ENCODE assay signal across 20 mouse cellular contexts in the genomic region with DNA sequence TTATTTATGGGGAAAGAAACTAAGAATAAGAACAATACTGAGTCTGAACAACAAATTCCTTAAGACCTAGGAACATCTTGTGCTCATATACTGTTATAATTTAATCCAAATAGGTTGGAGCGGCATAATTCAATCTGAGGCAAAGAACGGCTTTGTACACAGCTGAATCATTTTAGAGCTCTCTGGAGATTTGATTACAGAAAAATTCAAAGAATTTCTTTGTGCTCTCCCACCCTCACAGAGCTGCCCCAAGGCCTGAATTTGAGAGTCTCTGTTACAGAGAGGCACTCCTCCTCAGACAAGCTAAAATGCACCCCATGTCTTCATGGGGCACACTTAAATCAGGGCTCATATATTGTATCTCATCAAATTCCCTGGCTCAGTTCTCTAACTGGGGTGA.
DNase-seq lines count a peak whose midpoint lies in the region; ATAC-seq lines count a peak whose summit lies in the region.
"Had no signal": no experiment of that assay in that cellular context is flagged by ENCODE, and none has a peak within 500 bp of the region (broad histone marks: within the 10 kb centered on the region; RNA-seq: fewer than 3 reads in every experiment).

No protein-coding gene starts in this region.

- H3K36me3 ChIP-seq in heart, embryonic 13.5 days: no peaks in the 10 kb centered on the region
- no peaks in the 10 kb centered on the region for H3K36me3 ChIP-seq in embryonic facial prominence, embryonic 10.5 days (replicated peaks)
- no peaks in the 10 kb centered on the region for H3K36me3 ChIP-seq in embryonic facial prominence, embryonic 13.5 days
- H3K36me3 ChIP-seq: heart, embryonic 15.5 days; hindbrain, embryonic 13.5 days; intestine, embryonic 15.5 days; limb, embryonic 13.5 days; liver, embryonic 15.5 days; midbrain, embryonic 12.5 days had no signal

- H3K9ac ChIP-seq in heart, embryonic 13.5 days: no peak overlapping the region
- no peak overlapping the region for H3K9ac ChIP-seq in embryonic facial prominence, embryonic 13.5 days
- H3K9ac ChIP-seq: heart, embryonic 15.5 days; hindbrain, embryonic 13.5 days; intestine, embryonic 15.5 days; limb, embryonic 13.5 days; liver, embryonic 15.5 days; midbrain, embryonic 12.5 days had no signal

- WGBS in heart, embryonic 13.5 days: 19% methylated on average over 2 of the region's 2 CpGs
- 28% methylated on average over 2 of the region's 2 CpGs for WGBS in embryonic facial prominence, embryonic 10.5 days
- WGBS in embryonic facial prominence, embryonic 13.5 days: 0% methylated on average over 2 of the region's 2 CpGs

- H3K27me3 ChIP-seq in heart, embryonic 13.5 days (replicated peaks): no peaks in the 10 kb centered on the region
- no peaks in the 10 kb centered on the region for H3K27me3 ChIP-seq in embryonic facial prominence, embryonic 10.5 days (replicated peaks; ENCODE audit: low read depth, poor library complexity, severe bottlenecking)
- no peaks in the 10 kb centered on the region for H3K27me3 ChIP-seq in embryonic facial prominence, embryonic 13.5 days
- H3K27me3 ChIP-seq: heart, embryonic 15.5 days; hindbrain, embryonic 13.5 days; intestine, embryonic 15.5 days; liver, embryonic 15.5 days; midbrain, embryonic 12.5 days had no signal

- no peak for DNase-seq in heart, postnatal 25 days (ENCODE audit: low spot score)
- DNase-seq in kidney, postnatal 4 days: peak; percentile 18 to 20
- no peak for DNase-seq in kidney, adult 18-20 months
- DNase-seq in embryonic facial prominence, embryonic 10.5 days (ENCODE audit: low spot score): peak; percentile 47
- DNase-seq in adipocyte (ENCODE audit: low spot score): no peak
- DNase-seq in adrenal gland, postnatal 25 days: no peak
- DNase-seq: cerebellum, adult 9-11 months; retina, postnatal 1 day; right cerebral cortex, postnatal 4 days; thymus, postnatal 4 days had no signal

- no peak overlapping the region for H3K4me2 ChIP-seq in heart, embryonic 13.5 days
- H3K4me2 ChIP-seq in embryonic facial prominence, embryonic 13.5 days: no peak overlapping the region
- H3K4me2 ChIP-seq: heart, embryonic 15.5 days; hindbrain, embryonic 13.5 days; intestine, embryonic 15.5 days; limb, embryonic 13.5 days; liver, embryonic 15.5 days; midbrain, embryonic 12.5 days had no signal

- H3K4me1 ChIP-seq in heart, embryonic 13.5 days: peaks cover 19% of the 10 kb centered on the region
- peaks cover 17% of the 10 kb centered on the region for H3K4me1 ChIP-seq in embryonic facial prominence, embryonic 10.5 days
- H3K4me1 ChIP-seq in embryonic facial prominence, embryonic 13.5 days: peaks cover 16% of the 10 kb centered on the region
- H3K4me1 ChIP-seq: hindbrain, embryonic 13.5 days; intestine, embryonic 15.5 days; liver, embryonic 15.5 days had no signal

- H3K27ac ChIP-seq in heart, embryonic 13.5 days (replicated peaks): peak overlapping the region; percentile 39; the same call in 1 of the 2 replicates
- H3K27ac ChIP-seq in embryonic facial prominence, embryonic 10.5 days (replicated peaks): peak overlapping the region; percentile 77
- H3K27ac ChIP-seq in embryonic facial prominence, embryonic 13.5 days: peak overlapping the region; percentile 88
- H3K27ac ChIP-seq: heart, embryonic 15.5 days; hindbrain, embryonic 13.5 days; intestine, embryonic 15.5 days; layer of hippocampus, adult 2 months; limb, embryonic 13.5 days; liver, embryonic 15.5 days; midbrain, embryonic 12.5 days had no signal

- intact Hi-C loops in heart, postnatal 25 days (cut with DNase I): no loop called here

- H3K4me3 ChIP-seq in heart, embryonic 13.5 days: no peak overlapping the region
- no peak overlapping the region for H3K4me3 ChIP-seq in embryonic facial prominence, embryonic 10.5 days
- no peak overlapping the region for H3K4me3 ChIP-seq in embryonic facial prominence, embryonic 13.5 days
- H3K4me3 ChIP-seq: heart, embryonic 15.5 days; hindbrain, embryonic 13.5 days; intestine, embryonic 15.5 days; layer of hippocampus, adult 2 months; limb, embryonic 13.5 days; liver, embryonic 15.5 days; midbrain, embryonic 12.5 days had no signal

- no peaks in the 10 kb centered on the region for H3K9me3 ChIP-seq in heart, embryonic 13.5 days
- H3K9me3 ChIP-seq in embryonic facial prominence, embryonic 10.5 days: no peaks in the 10 kb centered on the region
- H3K9me3 ChIP-seq in embryonic facial prominence, embryonic 13.5 days: no peaks in the 10 kb centered on the region
- H3K9me3 ChIP-seq: heart, embryonic 15.5 days; hindbrain, embryonic 13.5 days; intestine, embryonic 15.5 days; limb, embryonic 13.5 days; liver, embryonic 15.5 days; midbrain, embryonic 12.5 days had no signal

- ATAC-seq in heart, embryonic 13.5 days (ENCODE audit: extremely low read depth, insufficient number of reproducible peaks, low FRiP score, low TSS enrichment): no peak
- peak; percentile 56; the same call in 1 of the 2 replicates for ATAC-seq in embryonic facial prominence, embryonic 13.5 days (ENCODE audit: insufficient number of reproducible peaks, insufficient read depth, low FRiP score, low TSS enrichment, low read depth)
- ATAC-seq: forebrain, embryonic 14.5 days; intestine, embryonic 15.5 days had no signal

Comparison
In these comparisons a context has a peak if more than half of its experiments do, and no peak if none do; other contexts are left out.
1. DNase-seq: peak in kidney, postnatal 4 days (2 of 2) and embryonic facial prominence, embryonic 10.5 days (single experiment); none in heart, postnatal 25 days (single experiment), kidney, adult 18-20 months (single experiment), adipocyte (single experiment) and adrenal gland, postnatal 25 days (single experiment).
2. Peak in every context shown above with its lines, with median percentiles within 50 percentile points of each other: H3K27ac ChIP-seq.